Mouse (Mus musculus) cortical plate, adult 2 months (tissue): ENCODE data around the gene Rarg.

Experiments used
- CTCF ChIP-seq: fragments of 200-500 bp; IDR thresholded peaks from 2 replicates; pipeline ENCODE4 v1.5.1; 2011; ENCODE audit warnings: mild to moderate bottlenecking, control low read depth, low read length; ENCODE audit not compliant: insufficient read depth; ENCODE audit errors: extremely low read depth
- POLR2A ChIP-seq: fragments of 200-500 bp; IDR thresholded peaks from 2 replicates; pipeline ENCODE4 v1.6.1; 2011; ENCODE audit warnings: mild to moderate bottlenecking, low read length, control low read depth; ENCODE audit not compliant: insufficient read depth; ENCODE audit errors: extremely low read depth

GRCm38 (mm10) chr15:102258581-102259253, 1.4 kb upstream of the Rarg start:
- TF ChIP-seq POLR2A (no peak), CTCF (no peak)
